Mouse (Mus musculus) bone marrow, adult 2 months (tissue): ENCODE measurements around the gene Hist1h3a. TPM values are rescaled to one million over a fixed set of nuclear protein-coding genes. Genes with fewer than 3 reads are reported as not detected.
"Not testable (repeated sequence)": the region's sequence is repeated elsewhere in the genome, so short reads cannot be mapped to it uniquely, and the experiment has no call there.

Experiments used
- H3K27ac ChIP-seq: fragments of 200-500 bp; 2 replicates; pipeline ENCODE4 v1.5.1; 2012; ENCODE audit warnings: low read depth, mild to moderate bottlenecking, control low read depth, inconsistent platforms, low read length; ENCODE audit not compliant: control insufficient read depth, poor library complexity, insufficient read depth
- H3K4me1 ChIP-seq: fragments of 200-500 bp; 2 replicates; pipeline ENCODE4 v1.6.1; 2011; ENCODE audit warnings: low read length; ENCODE audit not compliant: control insufficient read depth, insufficient read depth
- H3K4me3 ChIP-seq: fragments of 200-500 bp; replicated peaks from 2 replicates; pipeline ENCODE3; 2011; ENCODE audit warnings: mild to moderate bottlenecking, low read depth, low read length, control low read depth; ENCODE audit not compliant: control insufficient read depth
- CTCF ChIP-seq: fragments of 200-500 bp; IDR thresholded peaks from 2 replicates; pipeline ENCODE4 v1.5.1; 2011; ENCODE audit warnings: low read length, control low read depth; ENCODE audit not compliant: control insufficient read depth, insufficient read depth
- POLR2A ChIP-seq: fragments of 200-500 bp; IDR thresholded peaks from 2 replicates; pipeline ENCODE4 v1.6.1; 2011; ENCODE audit warnings: low read depth, mild to moderate bottlenecking, control low read depth, low read length, borderline replicate concordance; ENCODE audit not compliant: control insufficient read depth
- WGBS: fragments of 180-500 bp; shearing (Covaris S2); methylation state at CpG from one replicate; pipeline ENCODE4 v1.1.7; 2018; 5-methylcytosine and 5-hydroxymethylcytosine counted together
- polyA plus RNA-seq: library from polyadenylated mRNA; stranded (reverse); fragments of >200 nt; gene quantifications from 2 replicates; pipeline ENCODE4 v1.2.4, GENCODE M21; 2011; ENCODE audit warnings: low replicate concordance; ENCODE audit not compliant: missing spikeins, insufficient read depth, insufficient read length

Gene Hist1h3a
- polyA plus RNA-seq, result 11.4 and 30.9 TPM in 2 replicates

- TF ChIP-seq POLR2A, result peak; percentile 96
- Histone ChIP-seq H3K4me3 (peak within 1 kb of the TSS; percentile 66), H3K27ac (peak within 1 kb of the TSS; percentile 99)
- under 1% methylated on average over 38 of the region's 52 CpGs for WGBS
- not testable (repeated sequence) for H3K4me1 ChIP-seq
These were observed at the start of gene Hist1h3a for GRCm38 (mm10) chr13:23761871-23762821. Gene Hist1h3a (minus strand): TSS chr13:23762386.

DNA sequence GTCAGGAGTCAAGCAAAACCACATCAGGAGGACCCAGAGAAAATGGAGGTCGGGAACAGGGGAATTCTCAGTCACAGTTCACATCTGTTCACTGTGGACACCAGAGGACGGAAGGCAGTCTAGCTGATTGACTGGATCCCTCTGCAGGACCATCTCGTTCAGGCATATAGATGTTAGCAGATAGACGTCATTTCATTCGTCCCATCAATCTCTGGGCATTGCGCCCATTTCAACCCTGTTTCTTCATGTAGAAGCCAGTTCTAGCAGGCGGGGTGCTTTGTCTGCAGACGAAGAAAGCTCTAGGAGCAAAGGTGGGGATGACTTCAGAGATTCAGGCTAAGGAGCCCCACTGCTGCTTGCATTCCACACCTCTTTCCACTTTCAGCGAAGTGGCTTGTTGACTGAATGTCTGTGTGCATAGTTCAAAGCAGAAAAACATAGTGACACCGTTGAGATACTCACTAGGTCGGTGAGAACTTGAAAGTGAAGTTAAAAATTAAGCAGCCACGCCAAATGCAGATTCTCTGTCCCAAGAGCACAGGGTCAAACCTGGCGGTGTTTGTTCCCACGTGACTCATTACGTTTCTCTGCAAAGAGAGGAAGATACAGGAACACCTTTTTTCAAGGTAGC, 44.4 kb upstream of the Hist1h3a start, which contains the start of gene Slc17a2:
Gene Slc17a2, plus strand, starts transcription at position 572 of the 631 bp plus-strand sequence.
- H3K27ac ChIP-seq, result no peak within 1 kb of the TSS
- WGBS, result 81% methylated on average over 15 of the region's 15 CpGs

GRCm38 (mm10) chr13:23804532-23804931, 42.3 kb upstream of the Hist1h3a start:
- no peak overlapping the region for H3K27ac ChIP-seq
- WGBS, result 58% methylated on average over 2 of the region's 2 CpGs
- H3K4me1 ChIP-seq, result no peaks in the 10 kb centered on the region
- no peak overlapping the region for H3K4me3 ChIP-seq
- TF ChIP-seq POLR2A, result no peak
- TF ChIP-seq CTCF, result no peak

More for the DNA sequence above, 44.4 kb upstream of the Hist1h3a start, which contains the start of gene Slc17a2:
- no peak for TF ChIP-seq POLR2A
- TF ChIP-seq CTCF, result no peak
- no peaks in the 10 kb centered on the region for H3K4me1 ChIP-seq
- no peak within 1 kb of the TSS for H3K4me3 ChIP-seq

- H3K4me3 ChIP-seq, result no peak overlapping the region
- WGBS, result 3% methylated on average over 5 of the region's 5 CpGs
- TF ChIP-seq CTCF (no peak), POLR2A (no peak)
- peaks cover 1% of the 10 kb centered on the region; the same call in 1 of the 2 replicates for H3K4me1 ChIP-seq
- H3K27ac ChIP-seq, result no peak overlapping the region
These were observed 37.2 kb upstream of the Hist1h3a start for GRCm38 (mm10) chr13:23799405-23799804.

- Histone ChIP-seq H3K4me1 (no peaks in the 10 kb centered on the region), H3K4me3 (no peak overlapping the region), H3K27ac (no peak overlapping the region)
- WGBS, result 39% methylated on average over 2 of the region's 2 CpGs
- no peak for TF ChIP-seq POLR2A
- TF ChIP-seq CTCF, result peak; percentile 25; the same call in 1 of the 2 replicates
These were observed 30.3 kb upstream of the Hist1h3a start for GRCm38 (mm10) chr13:23792520-23792919.

GRCm38 (mm10) chr13:23779025-23779424, 16.8 kb upstream of the Hist1h3a start:
- 70% methylated on average over 4 of the region's 4 CpGs for WGBS
- TF ChIP-seq POLR2A (no peak), CTCF (no peak)
- no peak overlapping the region for H3K4me3 ChIP-seq
- peaks cover 2% of the 10 kb centered on the region for H3K4me1 ChIP-seq
- no peak overlapping the region for H3K27ac ChIP-seq

DNA sequence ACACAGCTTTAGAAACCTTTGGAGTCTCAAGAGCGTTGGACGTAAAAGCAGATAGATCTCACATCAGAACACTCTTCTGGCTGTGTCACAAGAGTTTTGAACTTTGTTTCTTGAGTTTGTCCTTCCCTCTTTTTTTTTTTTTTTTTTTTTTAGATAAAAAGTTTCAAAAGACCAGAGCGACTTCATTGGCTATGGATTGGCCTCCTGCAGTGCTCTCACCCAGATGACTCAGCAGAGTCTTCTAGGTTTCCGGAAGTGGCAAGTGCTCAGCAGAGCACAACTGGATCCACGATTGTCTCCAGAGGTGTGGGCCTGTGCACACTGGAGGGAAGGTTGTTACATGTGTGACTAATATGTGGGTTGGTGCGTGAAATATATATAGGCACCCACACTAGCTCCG, 16.2 kb upstream of the Hist1h3a start:
- TF ChIP-seq CTCF (no peak), POLR2A (no peak)
- Histone ChIP-seq H3K27ac (no peak overlapping the region), H3K4me3 (no peak overlapping the region), H3K4me1 (peaks cover 2% of the 10 kb centered on the region)
- WGBS, result 61% methylated on average over 7 of the region's 7 CpGs
